ENCODE assay signal across 8 mouse cellular contexts in the genomic region with DNA sequence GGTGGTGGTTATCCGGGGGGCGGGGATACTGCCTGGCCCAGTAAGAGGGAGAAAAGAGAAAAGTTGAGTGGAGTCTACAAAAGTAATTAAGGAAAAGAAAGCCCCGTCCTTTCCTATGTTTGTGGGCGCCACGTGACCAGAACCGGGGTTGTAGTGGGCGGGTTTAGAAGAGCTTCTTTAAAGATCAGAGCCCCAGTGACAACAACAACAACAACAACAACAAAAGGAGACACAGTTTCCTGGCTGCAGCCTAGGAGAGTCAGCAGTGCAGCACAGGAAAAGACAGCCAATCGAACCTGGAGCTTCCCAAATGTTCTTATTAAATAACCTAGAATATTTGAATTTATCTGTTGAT. TPM values are rescaled to one million over a fixed set of nuclear protein-coding genes. Genes with fewer than 3 reads are reported as not detected.
DNase-seq lines count a peak whose midpoint lies in the region; ATAC-seq and TF ChIP-seq lines count a peak whose summit lies in the region.

No protein-coding gene starts in this region.

- H3K27me3 ChIP-seq in forebrain, embryonic 11.5 days (ENCODE audit: control insufficient read depth, insufficient read depth, low read length): no peaks in the 10 kb centered on the region
- H3K27me3 ChIP-seq in limb, embryonic 14.5 days (ENCODE audit: control insufficient read depth, insufficient read depth, low read length): no peaks in the 10 kb centered on the region
- H3K27me3 ChIP-seq in neural tube, embryonic 12.5 days (replicated peaks): no peaks in the 10 kb centered on the region

- no peaks in the 10 kb centered on the region for H3K4me1 ChIP-seq in forebrain, embryonic 11.5 days (replicated peaks; ENCODE audit: control insufficient read depth, insufficient read depth, low read length)
- 0 out of 2 replicates have a peak, but pooled peaks cover 4% of the 10 kb centered on the region for H3K4me1 ChIP-seq in limb, embryonic 14.5 days (ENCODE audit: control insufficient read depth, insufficient read depth, low read length)
- no peaks in the 10 kb centered on the region for H3K4me1 ChIP-seq in neural tube, embryonic 12.5 days

- TF ChIP-seq POLR2A in limb, embryonic 14.5 days (IDR thresholded peaks at IDR 0.05; ENCODE audit: borderline replicate concordance, extremely low read depth, insufficient read depth, insufficient read length): no peak

- peak; percentile 32 for DNase-seq in adrenal gland, postnatal 14 days
- DNase-seq in adrenal gland, adult 18-20 months (ENCODE audit: low spot score in 2 of 2): no peak
- DNase-seq in 3T3-L1 (ENCODE audit: low read depth, low spot score): peak; percentile 72
- DNase-seq in forebrain, embryonic 11.5 days (ENCODE audit: low spot score): no peak
- no peak for DNase-seq in limb, embryonic 14.5 days (ENCODE audit: low spot score)
- no peak for DNase-seq in thymus, postnatal 25 days
- no peak for DNase-seq in layer of hippocampus, adult 18-20 months (ENCODE audit: low spot score in 2 of 2)

- H3K27ac ChIP-seq in forebrain, embryonic 11.5 days (ENCODE audit: low read depth, low read length): no peak overlapping the region
- 0 out of 2 replicates have a peak overlapping the region, but pooled peaks have one; percentile 8 for H3K27ac ChIP-seq in limb, embryonic 14.5 days (replicated peaks; ENCODE audit: low read depth, low read length)
- H3K27ac ChIP-seq in neural tube, embryonic 12.5 days: no peak overlapping the region

- H3K9me3 ChIP-seq in forebrain, embryonic 11.5 days (ENCODE audit: control insufficient read depth, low read length): no peaks in the 10 kb centered on the region
- H3K9me3 ChIP-seq in limb, embryonic 14.5 days (ENCODE audit: control insufficient read depth, low read length): no peaks in the 10 kb centered on the region
- no peaks in the 10 kb centered on the region for H3K9me3 ChIP-seq in neural tube, embryonic 12.5 days

- peak overlapping the region; percentile 63 for H3K4me2 ChIP-seq in forebrain, embryonic 11.5 days (ENCODE audit: low read depth, low read length, severe bottlenecking)
- peak overlapping the region; percentile 79 for H3K4me2 ChIP-seq in limb, embryonic 14.5 days (replicated peaks; ENCODE audit: low read depth, low read length, severe bottlenecking)
- peak overlapping the region; percentile 64 for H3K4me2 ChIP-seq in neural tube, embryonic 12.5 days (replicated peaks)

- ATAC-seq in forebrain, embryonic 11.5 days (replicated peaks; ENCODE audit: low FRiP score): peak; percentile 56; the same call in 1 of the 2 replicates
- no peak; the same call in 1 of the 2 replicates for ATAC-seq in limb, embryonic 14.5 days (ENCODE audit: low FRiP score, low read depth)
- peak; percentile 45 for ATAC-seq in neural tube, embryonic 12.5 days (ENCODE audit: low FRiP score, low read depth)

- 18% methylated on average over 8 of the region's 8 CpGs for WGBS in forebrain, embryonic 11.5 days
- 16% methylated on average over 8 of the region's 8 CpGs for WGBS in limb, embryonic 14.5 days
- WGBS in neural tube, embryonic 12.5 days: 20% methylated on average over 8 of the region's 8 CpGs

- H3K4me3 ChIP-seq in forebrain, embryonic 11.5 days (ENCODE audit: low read depth, low read length): peak overlapping the region; percentile 27
- peak overlapping the region; percentile 50 for H3K4me3 ChIP-seq in limb, embryonic 14.5 days (replicated peaks; ENCODE audit: low read length)
- peak overlapping the region; percentile 37 for H3K4me3 ChIP-seq in neural tube, embryonic 12.5 days

- peak overlapping the region; percentile 44 for H3K9ac ChIP-seq in forebrain, embryonic 11.5 days (ENCODE audit: low read length)
- H3K9ac ChIP-seq in limb, embryonic 14.5 days (ENCODE audit: low read depth, low read length, severe bottlenecking): peak overlapping the region; percentile 47
- peak overlapping the region; percentile 7; the same call in 1 of the 2 replicates for H3K9ac ChIP-seq in neural tube, embryonic 12.5 days

- no peaks in the 10 kb centered on the region for H3K36me3 ChIP-seq in forebrain, embryonic 11.5 days (ENCODE audit: control insufficient read depth, insufficient read depth, low read length)
- no peaks in the 10 kb centered on the region for H3K36me3 ChIP-seq in limb, embryonic 14.5 days (ENCODE audit: control insufficient read depth, insufficient read depth, low read length)
- no peaks in the 10 kb centered on the region for H3K36me3 ChIP-seq in neural tube, embryonic 12.5 days

RNA-seq across cellular contexts. Expression of a gene that starts 0.5 kb away (rescaled TPM):
- 3.1 and 4.1 TPM in 2 replicates for total RNA-seq in adrenal gland, postnatal 14 days (2021)
- total RNA-seq in adrenal gland, adult 18-20 months (2021): 1 to 10 TPM; 2.3 to 3.4 TPM
- polyA plus RNA-seq in forebrain, embryonic 11.5 days (2014; fragmentation: Nextera tagmentation; extraction: Ambion mirVana): 2.3 and 2.9 TPM in 2 replicates
- polyA plus RNA-seq in limb, embryonic 14.5 days (2012; rRNA removed): 1.7 and 2.6 TPM in 2 replicates
- polyA plus RNA-seq in limb, embryonic 14.5 days (2014; fragmentation: Nextera tagmentation; extraction: Ambion mirVana): 4.7 and 4.9 TPM in 2 replicates
- 2.7 and 3.2 TPM in 2 replicates for polyA plus RNA-seq in neural tube, embryonic 12.5 days (2016; fragmentation: Nextera tagmentation; extraction: Ambion mirVana)
- total RNA-seq in layer of hippocampus, adult 18-20 months (2021): 1 to 10 TPM; 1.5 TPM

RNA-seq across cellular contexts. Expression of a gene that starts 39.0 kb away (rescaled TPM):
- 3.3 TPM in 2 replicates for total RNA-seq in adrenal gland, postnatal 14 days (2021)
- total RNA-seq in adrenal gland, adult 18-20 months (2021): 1 to 10 TPM; 2.4 to 3.4 TPM
- polyA plus RNA-seq in forebrain, embryonic 11.5 days (2014; fragmentation: Nextera tagmentation; extraction: Ambion mirVana): 1.8 and 2.4 TPM in 2 replicates
- 1.8 and 2.5 TPM in 2 replicates for polyA plus RNA-seq in limb, embryonic 14.5 days (2012; rRNA removed)
- 4.5 and 5.2 TPM in 2 replicates for polyA plus RNA-seq in limb, embryonic 14.5 days (2014; fragmentation: Nextera tagmentation; extraction: Ambion mirVana)
- 3.5 and 4.1 TPM in 2 replicates for polyA plus RNA-seq in neural tube, embryonic 12.5 days (2016; fragmentation: Nextera tagmentation; extraction: Ambion mirVana)
- 1 to 10 TPM in 1 of 2 experiments, under 1 TPM in 1; 0.84 to 1.5 TPM for total RNA-seq in layer of hippocampus, adult 18-20 months (2021)

Comparison
In these comparisons a context has a peak if more than half of its experiments do, and no peak if none do; other contexts are left out.
1. DNase-seq: peak in adrenal gland, postnatal 14 days (single experiment) and 3T3-L1 (single experiment); none in adrenal gland, adult 18-20 months (0 of 2), forebrain, embryonic 11.5 days (single experiment), limb, embryonic 14.5 days (single experiment), thymus, postnatal 25 days (single experiment) and layer of hippocampus, adult 18-20 months (0 of 2).
2. Peak in every context shown above with its lines, with median percentiles within 50 percentile points of each other: H3K4me2 ChIP-seq, H3K4me3 ChIP-seq and H3K9ac ChIP-seq.